Mouse (Mus musculus): Measurements from ENCODE around the gene Mpv17l2. TPM values are rescaled to one million over a fixed set of nuclear protein-coding genes. Genes with fewer than 3 reads are reported as not detected.

Mpv17l2 gene
- polyA plus RNA-seq (2016; fragmentation: Nextera tagmentation; extraction: Ambion mirVana): 25.2 and 29.9 TPM in 2 replicates

- H3K9me3 ChIP-seq (replicated peaks): no peaks in the 10 kb centered on the region
- H3K36me3 ChIP-seq: peaks cover 32% of the 10 kb centered on the region
- H3K4me1 ChIP-seq: peaks cover 35% of the 10 kb centered on the region
- peak; percentile 93 for DNase-seq (ENCODE audit: low spot score)
- WGBS: 1% methylated on average over 55 of the region's 55 CpGs
- H3K27ac ChIP-seq: peak within 1 kb of the TSS; percentile 82
- H3K27me3 ChIP-seq (ENCODE audit: low read depth, poor library complexity, severe bottlenecking): 0 out of 2 replicates have a peak, but pooled peaks cover 1% of the 10 kb centered on the region
- H3K4me3 ChIP-seq: peak within 1 kb of the TSS; percentile 75
Measured at GRCm38 (mm10) chr8:70760775-70761406, at the start of gene Mpv17l2. Mpv17l2 (minus strand) TSS chr8:70760946.

DNA sequence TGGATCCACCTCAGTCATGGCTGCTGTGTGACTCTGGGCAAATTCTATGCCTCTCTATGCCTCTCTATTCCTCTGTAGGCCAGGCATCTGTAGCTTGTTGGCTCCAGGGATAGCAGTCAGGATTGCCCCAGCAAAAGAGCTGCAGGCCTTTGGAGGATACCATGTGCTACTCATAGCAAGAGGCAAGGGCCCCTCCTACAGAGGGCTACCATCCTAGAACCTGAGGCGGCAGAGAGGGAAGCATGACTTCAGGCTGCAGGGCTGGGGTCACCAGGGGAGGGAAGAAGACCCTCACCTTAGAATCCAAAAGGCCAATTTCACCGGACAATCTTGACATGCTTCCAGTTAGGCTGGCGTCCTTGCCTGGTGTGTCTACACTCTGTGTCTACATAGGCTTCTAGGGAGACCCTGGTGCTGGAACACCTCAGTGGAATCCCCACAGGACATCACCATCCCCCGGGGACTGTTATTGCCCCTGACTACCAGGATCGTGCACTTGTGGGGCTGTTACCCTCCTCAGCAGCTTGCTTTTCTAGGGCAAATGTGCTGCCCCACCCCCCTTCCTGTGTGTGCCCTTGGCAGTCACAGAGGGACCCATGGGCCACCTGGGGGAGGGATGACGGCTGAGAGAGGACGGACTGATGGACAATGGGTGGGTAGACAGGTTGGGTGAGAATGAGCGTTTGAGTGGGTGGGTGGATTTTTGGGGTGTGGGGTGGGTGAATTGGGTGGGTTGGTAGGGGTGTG, 48.4 kb upstream of the Mpv17l2 start:
- no peak for DNase-seq (ENCODE audit: low spot score)
- Histone ChIP-seq H3K4me1 (peaks cover 31% of the 10 kb centered on the region), H3K27ac (no peak overlapping the region), H3K27me3 (ENCODE audit: low read depth, poor library complexity, severe bottlenecking) (peaks cover 66% of the 10 kb centered on the region), H3K9me3 (replicated peaks) (no peaks in the 10 kb centered on the region), H3K36me3 (no peaks in the 10 kb centered on the region), H3K4me3 (no peak overlapping the region)
- WGBS: 84% methylated on average over 8 of the region's 8 CpGs

GRCm38 (mm10) chr8:70808239-70808638, 47.5 kb upstream of the Mpv17l2 start, which contains the start of gene Il12rb1:
Il12rb1 (plus strand) TSS chr8:70808449.
- Histone ChIP-seq H3K4me1 (peaks cover 38% of the 10 kb centered on the region), H3K27ac (no peak within 1 kb of the TSS), H3K27me3 (ENCODE audit: low read depth, poor library complexity, severe bottlenecking) (peaks cover 66% of the 10 kb centered on the region), H3K9me3 (replicated peaks) (no peaks in the 10 kb centered on the region), H3K4me3 (no peak within 1 kb of the TSS), H3K36me3 (no peaks in the 10 kb centered on the region)
- WGBS: 66% methylated on average over 5 of the region's 5 CpGs
- no peak for DNase-seq (ENCODE audit: low spot score)

- Histone ChIP-seq H3K27me3 (ENCODE audit: low read depth, poor library complexity, severe bottlenecking) (peaks cover 66% of the 10 kb centered on the region), H3K4me1 (peaks cover 38% of the 10 kb centered on the region), H3K4me3 (no peak overlapping the region), H3K27ac (no peak overlapping the region), H3K36me3 (no peaks in the 10 kb centered on the region), H3K9me3 (replicated peaks) (no peaks in the 10 kb centered on the region)
- WGBS: 62% methylated on average over 1 of the region's 1 CpGs
- no peak for DNase-seq (ENCODE audit: low spot score)
Measured at GRCm38 (mm10) chr8:70807304-70807703, 46.6 kb upstream of the Mpv17l2 start.

GRCm38 (mm10) chr8:70806541-70806940, 45.8 kb upstream of the Mpv17l2 start:
- Histone ChIP-seq H3K9me3 (replicated peaks) (no peaks in the 10 kb centered on the region), H3K4me1 (peaks cover 38% of the 10 kb centered on the region), H3K27ac (no peak overlapping the region), H3K36me3 (no peaks in the 10 kb centered on the region), H3K4me3 (no peak overlapping the region), H3K27me3 (ENCODE audit: low read depth, poor library complexity, severe bottlenecking) (peaks cover 73% of the 10 kb centered on the region)
- WGBS: 77% methylated on average over 4 of the region's 4 CpGs
- DNase-seq (ENCODE audit: low spot score): no peak

GRCm38 (mm10) chr8:70804481-70805206, 43.9 kb upstream of the Mpv17l2 start, which contains the start of gene Mast3:
Mast3 (minus strand) TSS chr8:70805054.
- peaks cover 28% of the 10 kb centered on the region for H3K4me1 ChIP-seq
- DNase-seq (ENCODE audit: low spot score): peak; percentile 90
- peaks cover 83% of the 10 kb centered on the region for H3K27me3 ChIP-seq (ENCODE audit: low read depth, poor library complexity, severe bottlenecking)
- no peaks in the 10 kb centered on the region for H3K9me3 ChIP-seq (replicated peaks)
- under 1% methylated on average over 45 of the region's 45 CpGs for WGBS
- H3K4me3 ChIP-seq: peak within 1 kb of the TSS; percentile 63
- H3K27ac ChIP-seq: peak within 1 kb of the TSS; percentile 40; the same call in 1 of the 2 replicates
- no peaks in the 10 kb centered on the region for H3K36me3 ChIP-seq

- H3K9me3 ChIP-seq (replicated peaks): no peaks in the 10 kb centered on the region
- peak; percentile 61 for DNase-seq (ENCODE audit: low spot score)
- no peak overlapping the region for H3K27ac ChIP-seq
- peaks cover 23% of the 10 kb centered on the region for H3K4me1 ChIP-seq
- no peaks in the 10 kb centered on the region for H3K36me3 ChIP-seq
- peaks cover 90% of the 10 kb centered on the region for H3K27me3 ChIP-seq (ENCODE audit: low read depth, poor library complexity, severe bottlenecking)
- peak overlapping the region; percentile 63 for H3K4me3 ChIP-seq
- 2% methylated on average over 47 of the region's 47 CpGs for WGBS
Measured at GRCm38 (mm10) chr8:70803761-70804480, 43.2 kb upstream of the Mpv17l2 start.

DNA sequence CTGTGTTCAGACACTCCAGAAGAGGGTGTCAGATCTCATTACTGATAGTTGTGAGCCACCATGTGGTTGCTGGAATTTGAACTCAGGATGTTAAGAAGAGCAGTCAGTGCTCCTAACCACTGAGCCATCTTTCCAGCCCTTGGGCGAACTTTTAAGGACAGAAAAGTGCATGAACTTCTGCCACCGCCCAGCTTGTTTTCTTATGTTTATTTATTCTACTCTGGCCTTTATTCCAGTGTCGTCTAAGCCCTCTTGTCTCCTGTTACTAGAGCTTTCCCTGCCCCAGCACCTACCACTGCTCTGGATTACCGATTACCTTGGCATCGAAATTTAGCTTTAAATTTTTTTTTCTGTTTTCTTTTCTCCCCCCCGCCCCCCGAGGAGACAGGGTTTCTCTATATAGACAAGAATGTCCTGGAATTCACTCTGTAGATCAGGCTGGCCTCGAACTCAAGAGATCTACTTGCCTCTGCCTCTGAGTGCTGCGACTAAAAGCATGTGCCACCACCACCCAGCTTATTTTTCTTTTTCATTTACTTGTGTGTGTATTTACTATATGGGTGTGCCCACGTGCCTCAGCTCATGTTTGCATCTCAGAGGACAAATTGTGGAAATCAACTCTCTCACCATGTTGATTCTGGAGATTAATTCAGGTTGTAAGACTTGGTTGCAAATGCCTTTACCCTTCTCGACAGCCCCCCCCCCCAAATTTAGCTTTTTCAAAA, 42.2 kb upstream of the Mpv17l2 start:
- DNase-seq (ENCODE audit: low spot score): no peak
- peaks cover 97% of the 10 kb centered on the region for H3K27me3 ChIP-seq (ENCODE audit: low read depth, poor library complexity, severe bottlenecking)
- no peak overlapping the region for H3K4me3 ChIP-seq
- no peak overlapping the region for H3K27ac ChIP-seq
- H3K9me3 ChIP-seq (replicated peaks): no peaks in the 10 kb centered on the region
- no peaks in the 10 kb centered on the region for H3K36me3 ChIP-seq
- peaks cover 27% of the 10 kb centered on the region for H3K4me1 ChIP-seq
- WGBS: 66% methylated on average over 11 of the region's 11 CpGs

GRCm38 (mm10) chr8:70801830-70802229, 41.1 kb upstream of the Mpv17l2 start:
- peaks cover 95% of the 10 kb centered on the region for H3K27me3 ChIP-seq (ENCODE audit: low read depth, poor library complexity, severe bottlenecking)
- no peak overlapping the region for H3K4me3 ChIP-seq
- 80% methylated on average over 1 of the region's 1 CpGs for WGBS
- H3K36me3 ChIP-seq: no peaks in the 10 kb centered on the region
- H3K9me3 ChIP-seq (replicated peaks): no peaks in the 10 kb centered on the region
- no peak for DNase-seq (ENCODE audit: low spot score)
- peaks cover 34% of the 10 kb centered on the region for H3K4me1 ChIP-seq
- H3K27ac ChIP-seq: no peak overlapping the region

GRCm38 (mm10) chr8:70801156-70801555, 40.4 kb upstream of the Mpv17l2 start:
- no peak overlapping the region for H3K4me3 ChIP-seq
- H3K27me3 ChIP-seq (ENCODE audit: low read depth, poor library complexity, severe bottlenecking): peaks cover 93% of the 10 kb centered on the region
- WGBS: 34% methylated on average over 15 of the region's 15 CpGs
- H3K9me3 ChIP-seq (replicated peaks): no peaks in the 10 kb centered on the region
- no peak for DNase-seq (ENCODE audit: low spot score)
- no peaks in the 10 kb centered on the region for H3K36me3 ChIP-seq
- H3K4me1 ChIP-seq: peaks cover 40% of the 10 kb centered on the region
- H3K27ac ChIP-seq: no peak overlapping the region

GRCm38 (mm10) chr8:70800648-70801047, 39.9 kb upstream of the Mpv17l2 start:
- Histone ChIP-seq H3K4me1 (peaks cover 44% of the 10 kb centered on the region), H3K9me3 (replicated peaks) (no peaks in the 10 kb centered on the region), H3K27me3 (ENCODE audit: low read depth, poor library complexity, severe bottlenecking) (peaks cover 93% of the 10 kb centered on the region), H3K27ac (no peak overlapping the region), H3K36me3 (no peaks in the 10 kb centered on the region), H3K4me3 (0 out of 2 replicates have a peak overlapping the region, but pooled peaks have one; percentile 6)
- no peak for DNase-seq (ENCODE audit: low spot score)
- WGBS: 59% methylated on average over 10 of the region's 10 CpGs

DNA sequence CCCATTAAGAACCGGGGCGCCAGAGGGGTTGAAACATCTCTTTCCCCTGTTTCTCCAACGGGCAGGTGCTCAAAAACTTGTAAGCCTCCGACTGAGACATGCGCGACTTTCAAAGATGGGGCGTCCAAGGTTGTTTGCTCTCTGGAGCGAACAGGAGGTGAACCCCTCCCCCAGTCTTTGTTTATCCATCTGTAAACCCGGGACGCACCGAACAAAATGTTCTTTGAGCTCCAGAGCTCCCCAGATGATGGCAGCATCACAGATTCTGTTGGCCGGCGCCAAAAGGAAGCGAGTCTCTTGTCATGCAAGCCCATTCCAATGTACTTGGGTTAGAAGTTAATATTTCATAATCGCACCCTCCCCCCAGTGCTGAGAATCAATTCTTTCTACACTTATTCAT, 37.5 kb upstream of the Mpv17l2 start:
- peak overlapping the region; percentile 62 for H3K4me3 ChIP-seq
- 0 out of 2 replicates have a peak overlapping the region, but pooled peaks have one; percentile 79 for H3K27ac ChIP-seq
- H3K4me1 ChIP-seq: peaks cover 37% of the 10 kb centered on the region
- no peaks in the 10 kb centered on the region for H3K36me3 ChIP-seq
- no peak for DNase-seq (ENCODE audit: low spot score)
- no peaks in the 10 kb centered on the region for H3K9me3 ChIP-seq (replicated peaks)
- H3K27me3 ChIP-seq (ENCODE audit: low read depth, poor library complexity, severe bottlenecking): peaks cover 92% of the 10 kb centered on the region
- 18% methylated on average over 15 of the region's 15 CpGs for WGBS

Data from limb, embryonic 10.5 days (tissue).